Mouse (Mus musculus) large intestine, adult 2 months (tissue): ENCODE results near the gene Aqr. TPM values are rescaled to one million over a fixed set of nuclear protein-coding genes. Genes with fewer than 3 reads are reported as not detected.

ENCODE experiments used
- DNase-seq: peaks from one replicate; pipeline ENCODE4 v3.0.0-alpha.2; 2012; ENCODE audit warnings: low read depth, low spot score
- WGBS: fragments of 180-500 bp; shearing (Covaris S2); methylation state at CpG from one replicate; pipeline ENCODE4 v1.1.7; 2018; 5-methylcytosine and 5-hydroxymethylcytosine counted together
- polyA plus RNA-seq: library from polyadenylated mRNA; depleted of rRNA; stranded (reverse); fragments of >200 nt; gene quantifications from 2 replicates; pipeline ENCODE4 v1.2.3, GENCODE M21; 2012; rRNA removed

The Aqr gene
- polyA plus RNA-seq, 1 experiment, result 13.0 TPM

DNA sequence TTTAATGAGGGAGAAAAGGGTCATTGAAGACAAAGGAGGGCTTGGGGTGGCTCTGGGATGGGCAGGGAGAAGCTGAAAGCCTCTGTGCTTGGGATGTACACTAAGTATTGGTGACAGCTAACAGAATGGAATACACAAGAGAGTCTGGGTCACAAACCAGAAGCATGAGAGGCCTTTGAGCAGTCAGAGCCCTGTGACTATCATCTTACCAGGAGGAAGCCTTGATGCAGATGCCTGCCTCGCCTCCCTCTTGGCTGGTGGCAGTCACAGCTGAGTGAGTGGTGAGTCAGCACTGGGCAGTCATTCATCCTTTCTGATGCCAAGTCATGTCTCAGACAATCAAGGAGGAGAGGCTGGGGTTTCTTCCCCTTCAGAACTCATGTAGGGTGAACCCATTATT is 99.6 kb downstream of the Aqr start:
- DNase-seq, result no peak
- 41% methylated on average over 1 of the region's 1 CpGs for WGBS

DNA sequence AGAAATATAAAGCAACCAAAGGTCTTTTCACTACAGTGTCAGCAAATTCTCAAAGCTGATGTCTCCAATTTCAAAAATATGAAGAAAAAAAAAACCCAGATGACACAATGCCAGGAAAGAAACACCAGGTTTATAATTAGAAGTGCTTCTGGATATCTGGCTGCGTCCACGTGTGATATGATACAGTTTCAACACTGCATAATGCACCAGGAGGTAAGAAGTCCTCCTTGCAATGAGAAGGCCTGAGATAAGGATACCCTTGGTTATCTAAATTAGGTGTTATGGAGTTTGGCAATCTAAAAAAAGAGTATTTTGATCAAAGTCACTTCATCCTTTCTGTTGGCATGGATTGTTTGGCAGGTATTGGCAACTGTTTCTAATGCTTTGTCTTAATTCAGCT is 114.9 kb downstream of the Aqr start:
- no peak for DNase-seq
- WGBS, result 88% methylated on average over 2 of the region's 2 CpGs

DNA sequence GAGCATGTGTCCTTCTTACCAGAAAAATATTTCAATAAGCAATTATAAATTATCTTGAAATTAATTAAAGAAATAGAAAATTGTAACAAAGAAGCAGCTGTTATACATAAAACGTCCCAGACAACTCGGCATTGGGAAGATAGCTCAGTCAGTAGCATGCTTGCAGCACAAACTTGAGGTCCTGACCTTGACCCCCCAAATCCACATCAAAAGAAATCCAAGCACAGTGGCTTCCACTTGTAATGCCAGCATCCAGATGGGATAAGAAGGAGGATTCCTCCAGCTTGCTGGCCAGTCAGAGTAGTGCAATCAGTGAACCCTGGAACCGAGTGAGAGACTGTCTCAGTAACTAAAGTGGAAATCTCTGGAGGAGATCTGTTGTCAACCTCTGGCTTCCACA is 120.6 kb downstream of the Aqr start:
- DNase-seq, result no peak
- 75% methylated on average over 3 of the region's 3 CpGs for WGBS

DNA sequence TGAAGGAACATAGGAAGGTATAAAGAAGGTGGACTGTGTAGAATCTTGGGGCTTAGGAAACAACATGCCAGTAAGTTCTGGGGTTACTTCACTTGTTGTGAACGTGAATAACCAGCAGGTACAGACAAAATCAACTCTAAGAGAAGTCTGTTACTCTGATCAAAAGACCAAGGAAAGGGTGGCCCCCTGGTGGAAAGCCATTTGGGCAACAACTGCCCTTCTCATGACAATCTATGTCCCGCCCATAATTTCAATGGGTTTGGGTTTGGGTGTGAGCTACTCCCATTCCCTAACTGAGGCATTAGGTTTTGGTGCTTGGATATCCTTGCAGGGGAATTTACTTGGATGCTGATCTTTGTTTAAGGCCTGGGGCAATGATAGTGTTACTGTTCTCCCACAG is 122.8 kb downstream of the Aqr start:
- DNase-seq, result no peak
- WGBS, result 57% methylated on average over 2 of the region's 2 CpGs

DNA sequence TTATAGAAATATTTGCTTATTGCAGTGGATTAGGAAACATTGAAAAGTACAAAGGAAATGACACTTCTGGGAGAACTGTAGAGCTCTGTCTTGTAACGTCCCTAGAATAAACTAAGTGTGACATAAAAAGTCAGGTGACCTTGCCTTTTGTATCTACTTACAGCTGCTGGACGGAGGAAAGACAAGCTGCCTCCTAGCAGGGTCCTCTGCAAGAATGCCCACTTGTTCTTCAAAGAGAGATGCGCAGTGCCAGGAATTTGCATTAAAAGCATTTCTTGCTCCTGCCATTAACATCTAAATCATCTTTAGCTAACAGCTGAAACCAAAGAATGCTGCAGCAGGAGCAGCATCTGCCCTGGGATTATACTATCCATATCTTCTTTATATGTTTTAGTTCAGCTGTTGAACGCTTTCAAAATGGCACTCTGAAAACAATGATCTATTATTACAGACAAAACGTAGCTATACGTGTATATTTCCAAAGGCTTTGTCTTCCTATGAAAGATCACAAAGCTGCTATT is 126.7 kb downstream of the Aqr start:
- DNase-seq, result no peak
- WGBS, result 57% methylated on average over 6 of the region's 6 CpGs

DNA sequence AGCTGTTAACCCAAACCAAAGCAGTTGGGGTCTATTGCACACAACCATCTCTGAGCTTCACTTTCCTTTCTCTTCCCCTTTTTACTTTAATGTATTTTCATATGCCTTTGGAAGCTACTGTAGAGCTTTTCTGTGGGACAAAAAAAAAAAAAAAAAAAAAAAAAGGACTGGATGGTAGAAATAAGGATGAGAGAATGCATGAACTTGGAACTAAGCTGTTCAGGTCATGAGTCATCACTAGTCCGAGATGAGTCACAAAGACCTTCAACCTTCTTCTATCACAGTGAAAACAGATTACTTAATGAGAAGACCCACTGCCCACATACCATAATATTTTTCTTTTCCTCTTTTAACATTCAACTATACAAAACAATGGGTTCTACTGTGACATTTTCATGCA is 127.2 kb downstream of the Aqr start:
- 50% methylated on average over 1 of the region's 1 CpGs for WGBS
- DNase-seq, result no peak

DNA sequence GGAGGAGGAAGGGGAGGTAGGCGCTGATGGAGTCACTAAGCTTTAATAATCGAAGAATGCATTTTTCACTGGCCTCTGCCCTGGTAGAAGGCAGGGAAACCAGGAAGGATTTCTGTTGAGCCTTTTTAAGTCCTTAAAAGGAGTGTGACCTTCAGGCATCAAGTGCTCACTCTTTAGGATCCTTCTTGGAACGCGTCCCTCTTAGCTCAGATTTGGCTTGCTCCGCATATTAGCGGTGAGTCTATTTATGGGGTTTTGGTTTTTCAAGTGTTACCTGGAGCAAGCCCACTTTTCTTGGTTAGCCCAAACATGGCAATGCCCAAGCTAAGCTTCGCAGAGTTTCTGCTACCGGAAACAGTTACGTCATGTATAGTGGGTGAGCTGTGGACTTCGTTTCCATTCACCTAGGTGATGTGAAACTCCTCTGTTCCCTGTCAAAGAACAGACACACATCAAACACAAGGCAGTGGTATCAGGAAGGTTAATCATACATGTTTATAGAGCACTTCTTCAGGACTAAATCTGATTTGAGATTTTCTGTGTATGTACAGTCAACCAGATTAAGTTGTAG is 128.5 kb downstream of the Aqr start:
- DNase-seq, result no peak
- 86% methylated on average over 10 of the region's 10 CpGs for WGBS

DNA sequence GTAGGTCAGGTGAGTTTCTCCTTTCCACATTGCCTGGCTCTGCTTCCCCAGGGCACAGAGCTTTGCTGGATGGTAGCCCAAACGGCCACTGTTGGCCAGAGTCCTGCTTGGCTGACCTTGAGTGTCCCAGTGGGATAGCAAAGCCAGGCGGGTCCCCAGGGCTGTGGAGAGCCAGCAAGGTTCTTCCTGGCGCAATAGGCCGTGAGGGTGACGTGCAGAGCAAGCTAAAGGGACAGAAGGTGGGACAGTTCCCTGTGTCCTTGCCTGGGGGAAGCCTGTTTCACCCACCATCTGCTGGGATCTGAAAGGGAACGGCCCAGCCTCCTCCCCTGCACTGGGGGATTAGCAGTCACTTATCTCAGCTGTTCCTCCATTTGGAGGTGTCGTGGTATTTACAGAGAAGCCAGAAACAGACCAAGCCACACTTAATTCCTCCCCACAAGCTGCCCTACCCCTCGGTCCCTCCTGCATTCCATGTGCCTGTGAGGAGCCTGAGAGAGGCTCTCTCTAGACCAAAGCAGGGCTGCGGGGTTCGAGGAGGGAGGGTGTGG is 129.4 kb downstream of the Aqr start:
- WGBS, result 17% methylated on average over 10 of the region's 10 CpGs
- DNase-seq, result no peak

DNA sequence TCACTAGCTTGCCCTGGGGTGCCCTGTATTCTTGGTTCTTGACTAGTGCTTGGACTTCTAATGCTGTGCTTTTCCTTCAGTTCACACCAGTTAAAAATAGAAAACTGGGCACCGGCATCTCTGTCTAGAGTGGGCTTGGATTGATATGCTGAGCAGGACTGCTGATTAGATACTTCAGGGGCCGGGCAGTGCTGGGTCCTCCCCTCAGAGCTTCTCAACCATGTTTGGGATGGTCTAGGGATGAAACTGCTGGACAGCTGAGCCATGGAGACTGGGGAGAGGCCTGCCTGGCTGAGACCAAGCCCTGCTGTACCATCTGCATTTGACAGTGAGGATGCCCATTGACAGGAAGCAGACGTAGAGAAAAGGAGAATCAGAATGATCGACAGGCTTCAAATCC is 132.7 kb downstream of the Aqr start:
- WGBS, result 87% methylated on average over 4 of the region's 4 CpGs
- no peak for DNase-seq

DNA sequence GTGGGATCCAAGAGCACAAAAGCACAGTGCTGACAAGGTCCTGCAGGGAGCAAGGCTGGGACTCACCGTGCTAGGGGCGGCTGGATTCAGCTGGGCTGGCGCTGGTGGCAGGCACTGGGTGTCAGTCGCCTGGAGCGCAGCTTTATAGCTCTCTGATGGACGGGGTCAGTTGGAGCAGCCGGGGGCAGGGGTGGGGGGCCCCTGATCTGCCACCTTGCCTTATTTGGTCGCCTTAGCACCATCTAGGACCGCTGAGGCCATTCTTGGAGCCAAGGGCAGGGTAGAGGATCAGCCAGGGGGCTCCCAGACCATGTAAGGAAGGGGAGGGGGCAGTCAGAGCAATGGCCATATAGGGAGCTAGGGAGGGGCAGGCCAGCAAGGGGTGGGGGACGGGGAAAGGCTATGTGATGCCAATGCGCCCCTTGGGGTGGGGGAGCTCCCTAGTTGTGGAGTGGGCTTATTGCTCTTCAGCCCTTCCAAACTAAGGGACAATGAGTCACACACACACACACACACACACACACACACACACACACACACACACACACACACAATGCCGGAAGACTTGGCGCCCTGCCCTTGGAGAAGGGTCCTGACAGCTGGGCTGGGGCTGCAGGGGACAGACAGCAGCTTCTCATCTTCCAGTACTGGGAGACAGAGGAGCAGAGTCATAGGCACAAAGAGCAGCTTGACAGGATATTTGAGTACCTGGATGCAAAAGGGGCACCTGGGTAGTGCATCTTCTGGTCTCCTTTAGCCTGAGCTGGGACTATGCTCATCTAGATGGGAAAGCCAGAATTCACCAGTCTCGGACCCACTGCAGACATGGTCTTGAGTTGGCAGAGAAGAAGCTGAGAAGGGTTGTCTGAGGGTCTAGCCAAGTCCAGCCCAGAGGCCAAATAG is 133.9 kb downstream of the Aqr start, which contains the start of gene Actc1:
Gene Actc1, minus strand, starts transcription at position 853 of the 903 bp plus-strand sequence.
- 17% methylated on average over 14 of the region's 14 CpGs for WGBS
- DNase-seq, result no peak

DNA sequence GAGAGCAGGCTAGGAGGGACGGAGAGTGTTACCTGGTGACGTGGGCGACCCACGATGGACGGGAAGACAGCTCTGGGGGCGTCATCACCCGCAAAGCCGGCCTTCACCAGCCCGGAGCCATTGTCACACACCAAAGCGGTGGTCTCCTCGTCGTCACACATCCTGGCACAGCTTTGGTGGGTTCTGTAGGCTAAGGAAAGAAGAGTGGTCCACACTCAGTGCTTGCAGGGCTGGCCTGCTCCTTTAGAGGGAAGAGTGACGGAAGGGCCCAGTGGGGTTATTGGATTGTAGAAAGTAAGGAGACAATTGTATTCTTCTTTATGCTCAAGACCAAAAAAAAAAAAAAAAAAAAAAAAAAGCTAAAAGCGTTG is 135.0 kb downstream of the Aqr start:
- WGBS, result 92% methylated on average over 14 of the region's 14 CpGs
- no peak for DNase-seq

Other genes starting within 250 kb of the Aqr start
- gene Gjd2, start 173.4 kb downstream of the Aqr start, polyA plus RNA-seq, result 0.02 and 0.04 TPM in 2 replicates
- 5.8 and 8.5 TPM in 2 replicates for gene Actc1, start 133.5 kb downstream of the Aqr start, polyA plus RNA-seq
- gene Zfp770, start 14.4 kb upstream of the Aqr start, polyA plus RNA-seq, result 0.73 and 1.1 TPM in 2 replicates